25 mouse cellular contexts compared by ENCODE assay signal in the genomic region with DNA sequence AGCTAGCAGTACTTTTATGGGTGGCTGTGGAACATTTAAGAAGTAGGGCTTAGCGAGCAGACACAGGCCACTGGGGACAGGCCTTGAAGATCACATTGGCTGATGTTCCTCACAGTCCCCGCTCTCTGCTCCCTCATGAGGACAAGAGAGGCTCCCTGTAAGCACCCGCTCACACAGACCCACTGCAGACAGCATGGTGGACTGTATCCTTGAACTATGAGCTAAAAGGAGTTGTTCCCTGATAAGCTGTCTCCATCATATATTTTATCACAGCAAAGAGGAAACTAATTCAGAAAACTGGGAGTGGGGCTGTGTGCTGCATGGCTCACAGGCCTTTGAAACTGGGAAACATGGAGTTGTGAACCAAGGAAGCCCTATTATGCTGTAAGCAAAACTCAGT.
"Had no signal": no experiment of that assay in that cellular context is flagged by ENCODE, and none has a peak within 500 bp of the region (broad histone marks: within the 10 kb centered on the region; RNA-seq: fewer than 3 reads in every experiment).

No protein-coding gene starts in this region.

- H3K27ac ChIP-seq: heart, adult 2 months; heart, embryonic 15.5 days; hindbrain, embryonic 13.5 days; hindbrain, embryonic 15.5 days; hindbrain, postnatal 0 days; kidney, embryonic 15.5 days; kidney, postnatal 0 days; limb, embryonic 15.5 days had no signal

- DNase-seq: forebrain, postnatal 0 days; gastrocnemius, postnatal 14 days; gastrocnemius, postnatal 36 days; heart, adult 11 months; heart, adult 2 months; heart, postnatal 14 days; heart, postnatal 36 days; kidney, adult 11 months; kidney, adult 2 months; kidney, adult 9 months; kidney, postnatal 14 days; kidney, postnatal 36 days; layer of hippocampus, adult 9-11 months; layer of hippocampus, postnatal 36 days; left cerebral cortex, postnatal 4 days had no signal

- H3K27me3 ChIP-seq: heart, embryonic 13.5 days; heart, embryonic 15.5 days; hindbrain, embryonic 13.5 days; hindbrain, embryonic 15.5 days; kidney, embryonic 15.5 days; limb, embryonic 12.5 days; limb, embryonic 15.5 days had no signal

- H3K4me2 ChIP-seq: heart, embryonic 11.5 days; heart, embryonic 13.5 days; heart, embryonic 15.5 days; hindbrain, embryonic 13.5 days; hindbrain, embryonic 15.5 days; kidney, embryonic 15.5 days; limb, embryonic 12.5 days; limb, embryonic 15.5 days had no signal

- H3K4me3 ChIP-seq: heart, adult 2 months; heart, embryonic 13.5 days; heart, embryonic 15.5 days; hindbrain, embryonic 13.5 days; hindbrain, embryonic 15.5 days; kidney, embryonic 15.5 days; limb, embryonic 12.5 days; limb, embryonic 15.5 days had no signal

- H3K9me3 ChIP-seq: heart, embryonic 13.5 days; heart, embryonic 15.5 days; hindbrain, embryonic 13.5 days; hindbrain, embryonic 15.5 days; kidney, embryonic 15.5 days; limb, embryonic 12.5 days; limb, embryonic 15.5 days had no signal

- H3K4me1 ChIP-seq: hindbrain, embryonic 13.5 days; hindbrain, embryonic 15.5 days; kidney, embryonic 15.5 days; limb, embryonic 12.5 days had no signal

- H3K9ac ChIP-seq: forebrain, postnatal 0 days; heart, embryonic 13.5 days; heart, embryonic 15.5 days; hindbrain, embryonic 13.5 days; hindbrain, embryonic 15.5 days; kidney, embryonic 15.5 days; limb, embryonic 12.5 days; limb, embryonic 15.5 days had no signal

- ATAC-seq: forebrain, postnatal 0 days; hindbrain, postnatal 0 days had no signal
